Mouse (Mus musculus): Measurements from ENCODE around the gene Nln. TPM values are rescaled to one million over a fixed set of nuclear protein-coding genes. Genes with fewer than 3 reads are reported as not detected.

The Nln gene
- polyA plus RNA-seq, 1 experiment from 2014 or later = 22.2 TPM

DNA sequence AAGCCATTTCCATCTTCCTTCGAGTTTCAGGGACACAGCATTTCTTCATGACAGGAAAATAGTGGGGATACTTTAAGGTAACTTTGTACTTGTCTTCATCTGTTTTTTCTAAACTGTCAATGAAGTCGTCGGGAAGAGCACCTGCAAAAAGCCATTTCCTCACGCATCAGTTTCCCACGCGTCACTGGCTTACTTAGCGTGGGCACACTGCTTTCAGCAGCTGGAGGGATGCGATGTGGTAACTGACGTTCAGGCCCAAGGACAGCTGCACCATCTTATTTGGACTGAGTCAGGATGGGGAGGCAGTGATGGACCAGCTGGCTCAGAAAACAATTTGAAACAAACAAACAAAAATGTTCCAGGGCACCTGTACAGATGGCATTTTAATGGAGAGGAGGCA lies 50.7 kb downstream of the Nln start:
- peaks cover 23% of the 10 kb centered on the region for H3K4me1 ChIP-seq
- DNase-seq (ENCODE audit: low spot score) = peak; percentile 66

DNA sequence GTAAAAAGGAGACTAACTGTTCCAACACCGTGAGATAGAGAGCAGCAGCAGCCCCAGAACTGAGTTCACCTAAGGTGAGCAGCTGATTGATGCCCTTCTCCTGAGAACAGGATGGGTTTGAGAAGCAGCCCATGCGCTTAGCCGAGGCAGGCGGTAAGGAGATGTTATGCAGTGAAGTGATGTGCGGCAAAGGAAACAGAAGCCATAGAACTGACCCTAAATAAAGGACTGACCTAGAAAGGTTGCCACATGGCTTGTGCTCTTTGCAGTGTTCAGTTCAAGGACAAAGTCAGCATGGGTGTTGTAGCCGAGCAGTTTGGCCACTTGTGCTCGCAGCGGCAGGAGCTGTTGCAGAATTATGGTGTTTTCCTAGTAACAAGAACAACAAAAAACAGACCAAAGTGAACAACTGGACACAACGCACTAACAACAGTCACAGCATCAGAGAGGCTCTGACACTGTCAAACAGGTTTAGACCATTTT lies 57.1 kb downstream of the Nln start:
- WGBS = 83% methylated on average over 9 of the region's 9 CpGs

More for the DNA sequence above, 50.7 kb downstream of the Nln start:
- peaks cover 13% of the 10 kb centered on the region for H3K36me3 ChIP-seq
- no peak overlapping the region for H3K27ac ChIP-seq
- WGBS = 82% methylated on average over 9 of the region's 9 CpGs
- H3K27me3 ChIP-seq (ENCODE audit: insufficient read depth, poor library complexity, severe bottlenecking) = no peaks in the 10 kb centered on the region
- no peak overlapping the region for H3K4me3 ChIP-seq
- no peaks in the 10 kb centered on the region for H3K9me3 ChIP-seq

DNA sequence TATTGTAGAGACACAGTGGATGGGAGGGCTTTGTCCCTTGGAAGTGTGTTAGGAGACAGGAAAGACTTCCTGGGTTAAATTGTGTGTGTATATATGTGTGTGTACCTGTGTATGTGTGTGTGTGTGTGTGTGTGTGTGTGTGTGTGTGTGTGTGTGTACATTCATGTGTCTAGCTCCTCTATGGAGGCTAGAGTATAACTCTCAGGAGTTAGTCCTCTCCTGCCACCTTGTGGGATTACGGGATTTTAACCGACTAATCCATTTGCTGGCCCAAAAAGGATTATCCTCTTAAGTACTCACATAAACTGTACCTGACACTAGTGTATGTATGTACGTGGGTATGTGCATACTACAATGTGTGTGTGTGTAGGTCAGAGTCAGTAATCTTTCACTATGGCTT lies 60.6 kb downstream of the Nln start:
- H3K4me3 ChIP-seq = no peak overlapping the region
- H3K27ac ChIP-seq = no peak overlapping the region
- 71% methylated on average over 3 of the region's 3 CpGs for WGBS
- H3K27me3 ChIP-seq (ENCODE audit: insufficient read depth, poor library complexity, severe bottlenecking) = no peaks in the 10 kb centered on the region
- peaks cover 25% of the 10 kb centered on the region; the same call in 1 of the 2 replicates for H3K36me3 ChIP-seq
- no peaks in the 10 kb centered on the region for H3K4me1 ChIP-seq
- no peak for DNase-seq (ENCODE audit: low spot score)
- H3K9me3 ChIP-seq = no peaks in the 10 kb centered on the region

More for the DNA sequence above, 57.1 kb downstream of the Nln start:
- Histone ChIP-seq H3K27ac (no peak overlapping the region), H3K9me3 (no peaks in the 10 kb centered on the region), H3K4me1 (no peaks in the 10 kb centered on the region), H3K36me3 (peaks cover 31% of the 10 kb centered on the region), H3K4me3 (no peak overlapping the region), H3K27me3 (ENCODE audit: insufficient read depth, poor library complexity, severe bottlenecking) (no peaks in the 10 kb centered on the region)
- DNase-seq (ENCODE audit: low spot score) = peak; percentile 39

DNA sequence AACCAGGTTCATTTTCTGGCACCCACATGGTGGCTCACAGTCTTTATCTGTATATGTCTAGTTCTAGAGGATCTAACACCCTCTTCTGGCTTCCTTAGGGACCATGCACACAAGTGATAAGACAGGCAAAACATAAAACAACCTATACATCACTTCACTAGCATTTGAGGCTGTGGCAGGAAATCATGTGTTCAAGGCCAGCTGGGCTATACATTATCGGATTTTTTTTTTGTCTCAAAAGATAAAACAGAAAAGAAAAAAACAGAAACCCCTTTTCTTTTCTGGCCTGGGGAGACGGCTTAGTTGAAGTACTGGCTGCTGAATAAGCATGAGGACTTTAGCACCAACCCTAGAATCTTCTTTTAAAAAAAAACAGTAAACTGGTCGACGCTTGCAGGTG lies 64.3 kb downstream of the Nln start:
- Histone ChIP-seq H3K4me1 (no peaks in the 10 kb centered on the region), H3K27me3 (ENCODE audit: insufficient read depth, poor library complexity, severe bottlenecking) (no peaks in the 10 kb centered on the region), H3K27ac (no peak overlapping the region), H3K36me3 (peaks cover 7% of the 10 kb centered on the region; the same call in 1 of the 2 replicates), H3K4me3 (no peak overlapping the region), H3K9me3 (no peaks in the 10 kb centered on the region)
- no peak for DNase-seq (ENCODE audit: low spot score)
- 72% methylated on average over 4 of the region's 4 CpGs for WGBS

DNA sequence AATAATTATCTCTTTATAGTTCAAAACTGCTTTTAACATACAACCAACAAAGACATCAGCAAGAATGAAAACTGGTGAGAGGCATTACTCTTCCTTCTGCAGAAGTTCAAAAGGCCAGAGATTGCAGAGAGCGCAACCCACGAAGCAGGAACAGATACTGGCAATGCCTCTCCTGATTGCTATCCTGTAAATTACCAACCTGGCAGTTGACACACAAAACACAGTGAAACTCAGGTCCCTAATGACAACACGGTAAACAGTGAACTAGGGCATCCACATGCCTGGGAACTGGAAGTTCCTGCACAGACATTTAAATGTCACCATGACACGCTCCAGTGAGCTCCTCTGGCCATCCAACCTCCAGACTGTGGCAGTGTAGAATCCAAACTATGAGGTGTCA lies 65.1 kb downstream of the Nln start:
- Histone ChIP-seq H3K27me3 (ENCODE audit: insufficient read depth, poor library complexity, severe bottlenecking) (no peaks in the 10 kb centered on the region), H3K4me3 (no peak overlapping the region), H3K4me1 (no peaks in the 10 kb centered on the region), H3K9me3 (no peaks in the 10 kb centered on the region), H3K36me3 (peaks cover 5% of the 10 kb centered on the region; the same call in 1 of the 2 replicates), H3K27ac (no peak overlapping the region)
- WGBS = 92% methylated on average over 4 of the region's 4 CpGs
- no peak for DNase-seq (ENCODE audit: low spot score)

GRCm38 (mm10) chr13:104042738-104043137 lies 66.7 kb downstream of the Nln start:
- peaks cover 5% of the 10 kb centered on the region; the same call in 1 of the 2 replicates for H3K36me3 ChIP-seq
- DNase-seq (ENCODE audit: low spot score) = no peak
- H3K9me3 ChIP-seq = no peaks in the 10 kb centered on the region
- peaks cover 10% of the 10 kb centered on the region for H3K4me1 ChIP-seq
- no peaks in the 10 kb centered on the region for H3K27me3 ChIP-seq (ENCODE audit: insufficient read depth, poor library complexity, severe bottlenecking)
- H3K4me3 ChIP-seq = no peak overlapping the region
- H3K27ac ChIP-seq = no peak overlapping the region
- WGBS = 82% methylated on average over 8 of the region's 8 CpGs

- Histone ChIP-seq H3K4me1 (peaks cover 22% of the 10 kb centered on the region), H3K4me3 (no peak overlapping the region), H3K27me3 (ENCODE audit: insufficient read depth, poor library complexity, severe bottlenecking) (no peaks in the 10 kb centered on the region), H3K36me3 (peaks cover 5% of the 10 kb centered on the region; the same call in 1 of the 2 replicates), H3K27ac (no peak overlapping the region), H3K9me3 (no peaks in the 10 kb centered on the region)
- 84% methylated on average over 7 of the region's 7 CpGs for WGBS
- no peak for DNase-seq (ENCODE audit: low spot score)
These were observed 67.9 kb downstream of the Nln start for GRCm38 (mm10) chr13:104041481-104041880.

DNA sequence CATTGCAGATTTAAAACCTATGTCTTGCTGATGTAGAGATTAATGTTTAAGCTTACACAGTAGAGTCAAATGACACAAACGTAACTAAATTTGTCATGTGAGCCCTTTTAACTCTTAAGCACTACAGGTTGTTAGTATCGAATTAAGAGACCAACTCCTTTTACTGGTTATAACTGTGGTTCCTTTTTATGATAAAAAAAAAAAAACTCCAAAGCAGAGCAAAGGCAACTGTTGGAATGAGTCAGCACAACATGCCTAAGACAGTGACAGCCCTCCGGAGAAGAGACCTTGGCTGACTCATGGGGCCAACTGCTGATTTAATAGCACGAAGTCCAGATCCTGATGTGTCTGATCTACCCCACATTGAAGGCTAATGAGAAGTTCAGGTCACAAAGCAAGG lies 68.5 kb downstream of the Nln start:
- Histone ChIP-seq H3K27ac (no peak overlapping the region), H3K36me3 (peaks cover 5% of the 10 kb centered on the region; the same call in 1 of the 2 replicates), H3K4me3 (no peak overlapping the region), H3K4me1 (peaks cover 25% of the 10 kb centered on the region), H3K27me3 (ENCODE audit: insufficient read depth, poor library complexity, severe bottlenecking) (no peaks in the 10 kb centered on the region), H3K9me3 (no peaks in the 10 kb centered on the region)
- 81% methylated on average over 4 of the region's 4 CpGs for WGBS
- no peak for DNase-seq (ENCODE audit: low spot score)

DNA sequence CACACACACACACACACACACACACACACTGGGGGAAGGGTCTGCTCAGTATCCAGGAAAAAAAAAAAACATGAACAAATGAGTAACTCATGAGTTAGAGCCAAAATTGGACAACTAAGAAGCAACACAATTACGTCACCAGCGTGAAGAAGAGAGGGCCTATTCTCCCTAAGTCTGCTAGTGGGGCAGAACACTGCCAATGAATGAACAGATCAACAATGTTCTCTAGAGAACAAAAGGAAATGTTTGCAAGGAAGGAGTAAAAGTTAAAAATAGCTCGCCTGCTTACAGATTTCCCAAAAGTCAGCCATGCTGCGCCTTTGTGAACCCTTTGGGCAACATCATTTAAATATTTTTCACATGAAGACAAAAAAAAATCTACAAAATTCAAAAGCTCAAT lies 69.6 kb downstream of the Nln start:
- H3K36me3 ChIP-seq = no peaks in the 10 kb centered on the region
- no peaks in the 10 kb centered on the region for H3K27me3 ChIP-seq (ENCODE audit: insufficient read depth, poor library complexity, severe bottlenecking)
- 87% methylated on average over 4 of the region's 4 CpGs for whole genome bisulfite sequencing
- no peak overlapping the region for H3K4me3 ChIP-seq
- no peak for DNase-seq (ENCODE audit: low spot score)
- H3K27ac ChIP-seq = no peak overlapping the region
- H3K4me1 ChIP-seq = peaks cover 26% of the 10 kb centered on the region
- no peaks in the 10 kb centered on the region for H3K9me3 ChIP-seq

DNA sequence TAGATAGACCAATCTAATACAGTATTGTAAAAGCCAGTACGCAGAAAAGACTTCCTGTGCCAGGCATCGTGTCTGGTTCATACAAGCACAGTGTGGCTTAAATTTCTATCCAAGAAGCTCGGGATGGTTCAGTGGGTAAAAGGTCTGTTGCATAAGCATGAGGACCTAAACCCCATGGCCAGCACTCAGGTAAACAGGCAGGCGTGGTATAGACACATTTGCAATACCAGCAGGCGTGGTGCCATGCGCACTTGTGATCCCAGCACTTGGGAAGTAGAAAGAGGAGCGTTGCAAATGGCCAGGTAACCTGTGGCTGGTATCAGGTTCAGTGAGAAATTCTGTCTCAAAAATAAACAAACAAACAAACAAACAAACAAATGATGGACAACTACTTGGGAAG lies 70.5 kb downstream of the Nln start:
- Histone ChIP-seq H3K27me3 (ENCODE audit: insufficient read depth, poor library complexity, severe bottlenecking) (no peaks in the 10 kb centered on the region), H3K4me3 (no peak overlapping the region), H3K27ac (no peak overlapping the region), H3K4me1 (peaks cover 34% of the 10 kb centered on the region), H3K36me3 (no peaks in the 10 kb centered on the region), H3K9me3 (no peaks in the 10 kb centered on the region)
- 90% methylated on average over 7 of the region's 7 CpGs for WGBS
- DNase-seq (ENCODE audit: low spot score) = no peak

DNA sequence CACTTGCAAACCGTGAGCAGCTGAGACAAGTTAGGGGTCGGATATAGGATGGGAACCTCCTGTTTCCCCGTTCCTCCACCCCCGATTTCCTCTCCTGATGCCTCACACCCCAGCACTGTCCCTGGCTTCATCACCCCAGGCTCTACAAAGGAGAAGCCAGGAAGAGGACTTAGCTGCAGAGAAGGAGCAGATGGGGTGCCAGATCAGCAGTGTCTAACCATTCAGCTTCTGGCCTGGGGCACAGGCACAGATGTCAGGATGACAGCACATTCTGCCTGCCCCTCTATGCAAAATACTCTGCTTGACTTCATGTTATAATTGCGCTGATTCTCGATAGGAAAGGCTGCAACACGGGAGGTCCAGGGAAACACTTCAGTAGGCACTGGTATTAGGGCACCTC lies 71.1 kb downstream of the Nln start:
- 0 out of 2 replicates have a peak overlapping the region, but pooled peaks have one; percentile 32 for H3K27ac ChIP-seq

DNA sequence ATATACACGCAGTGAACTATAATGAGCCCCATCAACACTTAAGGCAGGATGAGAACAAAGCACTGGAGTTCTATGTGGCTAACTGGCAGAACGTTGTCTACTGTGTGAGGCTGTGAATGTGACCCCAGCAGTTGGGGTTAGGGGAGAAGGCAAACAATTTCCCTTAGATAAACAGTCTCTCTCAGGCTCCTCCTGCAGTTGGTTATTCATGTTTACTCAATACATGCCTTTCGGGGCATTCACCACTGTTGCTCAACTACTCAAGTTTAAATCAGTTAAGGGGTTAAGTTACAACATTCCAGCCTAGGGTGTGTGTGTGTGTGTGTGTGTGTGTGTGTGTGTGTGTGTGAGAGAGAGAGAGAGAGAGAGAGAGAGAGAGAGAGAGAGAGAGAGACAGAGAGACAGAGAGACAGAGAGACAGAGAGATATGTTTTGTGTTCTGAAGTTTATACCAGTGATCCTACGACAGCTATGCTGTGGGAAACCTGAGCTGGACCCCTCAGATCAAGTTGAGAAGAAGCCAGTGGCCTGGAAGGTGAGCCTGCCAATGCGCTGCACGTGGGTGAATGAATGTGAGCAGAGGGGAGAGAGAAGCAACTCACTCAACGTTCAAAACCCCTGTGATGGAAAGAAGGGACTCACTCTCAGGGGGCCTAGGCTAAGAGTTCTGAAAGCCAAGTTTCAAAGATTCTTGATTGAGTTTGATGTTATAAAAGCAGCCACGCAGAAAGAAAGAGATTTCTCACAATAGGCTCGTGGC lies 71.7 kb downstream of the Nln start:
- peaks cover 41% of the 10 kb centered on the region for H3K4me1 ChIP-seq
- no peak for DNase-seq (ENCODE audit: low spot score)
- H3K27ac ChIP-seq = peak overlapping the region; percentile 32; the same call in 1 of the 2 replicates
- WGBS = 63% methylated on average over 9 of the region's 9 CpGs
- peaks cover 2% of the 10 kb centered on the region; the same call in 1 of the 2 replicates for H3K36me3 ChIP-seq
- no peaks in the 10 kb centered on the region for H3K27me3 ChIP-seq (ENCODE audit: insufficient read depth, poor library complexity, severe bottlenecking)
- no peak overlapping the region for H3K4me3 ChIP-seq
- H3K9me3 ChIP-seq = no peaks in the 10 kb centered on the region

More for the DNA sequence above, 71.1 kb downstream of the Nln start:
- Histone ChIP-seq H3K4me1 (peaks cover 35% of the 10 kb centered on the region), H3K36me3 (peaks cover 2% of the 10 kb centered on the region; the same call in 1 of the 2 replicates), H3K4me3 (no peak overlapping the region), H3K27me3 (ENCODE audit: insufficient read depth, poor library complexity, severe bottlenecking) (no peaks in the 10 kb centered on the region), H3K9me3 (no peaks in the 10 kb centered on the region)
- no peak for DNase-seq (ENCODE audit: low spot score)
- WGBS = 82% methylated on average over 7 of the region's 7 CpGs

DNA sequence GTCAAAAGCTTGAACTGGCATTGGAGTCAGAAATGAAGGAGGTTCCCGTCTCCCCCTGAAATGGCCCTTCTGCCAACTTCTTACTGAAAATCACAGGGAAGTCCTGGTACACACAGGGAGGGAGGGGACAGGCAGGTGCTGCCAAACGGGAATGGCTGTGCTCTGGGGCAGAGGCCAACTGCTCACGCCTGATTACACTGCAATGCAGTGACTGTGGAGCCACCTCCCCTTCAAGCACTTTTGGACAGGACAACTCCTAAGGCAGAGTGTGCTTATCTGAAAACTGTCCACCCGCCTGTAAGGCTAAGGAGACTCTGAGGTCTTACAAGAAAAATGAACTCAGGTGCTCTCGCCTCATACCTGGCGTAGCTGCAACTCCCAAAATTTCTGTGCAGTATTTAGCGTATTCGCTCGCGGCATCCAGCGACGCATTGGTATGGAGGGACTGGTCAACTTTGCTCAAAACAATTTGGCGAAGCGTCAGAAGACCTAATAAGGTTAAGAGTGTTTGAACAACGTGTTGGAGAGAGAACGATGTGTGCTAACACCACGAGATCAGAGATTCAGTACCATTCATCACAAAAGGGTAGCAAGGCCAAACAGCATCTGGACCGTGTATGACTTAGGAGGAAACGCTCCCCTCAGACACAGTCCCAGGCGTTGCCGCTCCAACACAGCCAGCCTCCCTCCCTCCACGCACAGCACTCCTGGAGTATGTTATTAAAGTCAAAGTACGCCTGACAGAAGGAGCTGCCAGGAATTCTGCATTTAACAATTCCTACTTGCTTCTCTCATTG lies 72.7 kb downstream of the Nln start:
- 76% methylated on average over 23 of the region's 23 CpGs for WGBS
- no peaks in the 10 kb centered on the region for H3K9me3 ChIP-seq
- H3K4me3 ChIP-seq = no peak overlapping the region
- no peak for DNase-seq (ENCODE audit: low spot score)
- peaks cover 52% of the 10 kb centered on the region for H3K4me1 ChIP-seq
- no peak overlapping the region; the same call in 1 of the 2 replicates for H3K27ac ChIP-seq
- H3K27me3 ChIP-seq (ENCODE audit: insufficient read depth, poor library complexity, severe bottlenecking) = no peaks in the 10 kb centered on the region
- H3K36me3 ChIP-seq = peaks cover 2% of the 10 kb centered on the region; the same call in 1 of the 2 replicates

Data from heart, embryonic 10.5 days (tissue).